Comparison of ENCODE assay signal across 15 mouse cellular contexts in the genomic region with DNA sequence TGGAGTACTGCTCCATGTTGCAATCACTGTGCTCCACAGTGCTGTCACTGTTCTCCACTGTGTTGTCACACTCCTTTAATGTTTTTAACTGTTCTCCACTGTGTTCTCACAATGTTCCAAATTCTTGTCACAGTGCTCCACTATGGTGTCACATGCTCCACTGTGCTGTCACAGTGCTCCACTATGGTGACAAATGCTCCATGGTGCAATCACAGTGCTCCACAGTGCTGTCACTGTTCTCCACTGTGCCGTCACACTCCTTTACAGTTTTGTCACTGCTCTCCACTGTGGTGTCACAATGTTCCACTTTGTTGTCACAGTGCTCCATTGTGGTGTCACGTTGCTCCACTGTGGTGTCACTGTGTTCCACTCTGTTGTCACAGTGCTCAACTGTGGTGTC.
DNase-seq lines count a peak whose midpoint lies in the region; ATAC-seq and TF ChIP-seq lines count a peak whose summit lies in the region.
"Had no signal": no experiment of that assay in that cellular context is flagged by ENCODE, and none has a peak within 500 bp of the region (broad histone marks: within the 10 kb centered on the region; RNA-seq: fewer than 3 reads in every experiment).

No protein-coding gene starts in this region.

- no peaks in the 10 kb centered on the region for H3K27me3 ChIP-seq in hindbrain, embryonic 11.5 days (ENCODE audit: control insufficient read depth, insufficient read depth, low read length)
- H3K27me3 ChIP-seq in hindbrain, embryonic 10.5 days (ENCODE audit: insufficient read depth, poor library complexity, severe bottlenecking): no peaks in the 10 kb centered on the region
- H3K27me3 ChIP-seq in megakaryocyte, embryonic 14.5 days (replicated peaks): no peaks in the 10 kb centered on the region
- H3K27me3 ChIP-seq in embryonic facial prominence, embryonic 15.5 days: no peaks in the 10 kb centered on the region
- H3K27me3 ChIP-seq in intestine, postnatal 0 days (replicated peaks; ENCODE audit: control insufficient read depth, insufficient read depth, low read length): no peaks in the 10 kb centered on the region
- H3K27me3 ChIP-seq: neural tube, embryonic 12.5 days had no signal

- peak; percentile 50 for ATAC-seq in hindbrain, embryonic 11.5 days (ENCODE audit: low FRiP score)
- ATAC-seq in megakaryocyte, adult 5-6 weeks (ENCODE audit: poor library complexity, severe bottlenecking): no peak
- ATAC-seq in embryonic facial prominence, embryonic 15.5 days (ENCODE audit: insufficient number of reproducible peaks, low FRiP score, low TSS enrichment, low read depth): peak; percentile 27; the same call in 1 of the 2 replicates
- ATAC-seq in intestine, postnatal 0 days: 0 out of 2 replicates have a peak, but pooled peaks have one; percentile 16
- no peak for ATAC-seq in inflammation-experienced regulatory T-cells, adult 6 months

- H3K4me1 ChIP-seq in hindbrain, embryonic 11.5 days (replicated peaks; ENCODE audit: control insufficient read depth, insufficient read depth, low read length): no peaks in the 10 kb centered on the region
- no peaks in the 10 kb centered on the region for H3K4me1 ChIP-seq in hindbrain, embryonic 10.5 days (replicated peaks)
- no peaks in the 10 kb centered on the region; the same call in 1 of the 2 replicates for H3K4me1 ChIP-seq in megakaryocyte, embryonic 14.5 days
- no peaks in the 10 kb centered on the region for H3K4me1 ChIP-seq in embryonic facial prominence, embryonic 15.5 days
- H3K4me1 ChIP-seq in intestine, postnatal 0 days (replicated peaks; ENCODE audit: control insufficient read depth, insufficient read depth, low read length): no peaks in the 10 kb centered on the region
- H3K4me1 ChIP-seq: neural tube, embryonic 12.5 days had no signal

- H3K4me3 ChIP-seq in hindbrain, embryonic 11.5 days (ENCODE audit: low read depth, low read length): no peak overlapping the region
- H3K4me3 ChIP-seq in hindbrain, embryonic 10.5 days: no peak overlapping the region
- peak overlapping the region; percentile 3 for H3K4me3 ChIP-seq in megakaryocyte, embryonic 14.5 days (replicated peaks)
- H3K4me3 ChIP-seq in embryonic facial prominence, embryonic 15.5 days (replicated peaks): no peak overlapping the region
- H3K4me3 ChIP-seq in intestine, postnatal 0 days (ENCODE audit: low read depth, low read length): no peak overlapping the region
- H3K4me3 ChIP-seq: neural tube, embryonic 12.5 days had no signal

- no peak overlapping the region for H3K4me2 ChIP-seq in hindbrain, embryonic 11.5 days (replicated peaks; ENCODE audit: low read depth, low read length)
- H3K4me2 ChIP-seq in embryonic facial prominence, embryonic 15.5 days (replicated peaks): no peak overlapping the region
- H3K4me2 ChIP-seq in intestine, postnatal 0 days (replicated peaks; ENCODE audit: low read depth): no peak overlapping the region
- H3K4me2 ChIP-seq: neural tube, embryonic 12.5 days had no signal

- peaks cover 54% of the 10 kb centered on the region for H3K9me3 ChIP-seq in hindbrain, embryonic 11.5 days (ENCODE audit: control insufficient read depth, low read length)
- peaks cover 63% of the 10 kb centered on the region for H3K9me3 ChIP-seq in hindbrain, embryonic 10.5 days
- peaks cover 61% of the 10 kb centered on the region for H3K9me3 ChIP-seq in megakaryocyte, embryonic 14.5 days
- H3K9me3 ChIP-seq in embryonic facial prominence, embryonic 15.5 days (replicated peaks): peaks cover 55% of the 10 kb centered on the region
- H3K9me3 ChIP-seq in intestine, postnatal 0 days (ENCODE audit: control insufficient read depth): peaks cover 23% of the 10 kb centered on the region

- H3K36me3 ChIP-seq in hindbrain, embryonic 11.5 days (ENCODE audit: control insufficient read depth, insufficient read depth, low read length): no peaks in the 10 kb centered on the region
- H3K36me3 ChIP-seq in hindbrain, embryonic 10.5 days: no peaks in the 10 kb centered on the region
- no peaks in the 10 kb centered on the region for H3K36me3 ChIP-seq in megakaryocyte, embryonic 14.5 days (replicated peaks; ENCODE audit: low read length)
- H3K36me3 ChIP-seq in embryonic facial prominence, embryonic 15.5 days: no peaks in the 10 kb centered on the region
- no peaks in the 10 kb centered on the region for H3K36me3 ChIP-seq in intestine, postnatal 0 days (ENCODE audit: control insufficient read depth, insufficient read depth)

- 60% methylated on average over 2 of the region's 2 CpGs for WGBS in hindbrain, embryonic 11.5 days
- WGBS in hindbrain, embryonic 10.5 days: 45% methylated on average over 2 of the region's 2 CpGs
- WGBS in embryonic facial prominence, embryonic 15.5 days: 47% methylated on average over 2 of the region's 2 CpGs
- WGBS in intestine, postnatal 0 days: 52% methylated on average over 2 of the region's 2 CpGs

- DNase-seq in hindbrain, embryonic 11.5 days (ENCODE audit: low spot score): no peak
- DNase-seq in hindbrain, embryonic 10.5 days (ENCODE audit: low spot score): no peak
- DNase-seq: adrenal gland, postnatal 25 days; cerebellum, postnatal 25 days; gastrocnemius, postnatal 14 days; kidney, postnatal 4 days; lung, adult 2 months; retina, postnatal 1 day; thymus, adult 18-20 months had no signal

- H3K27ac ChIP-seq in hindbrain, embryonic 11.5 days (ENCODE audit: low read depth, low read length): no peak overlapping the region
- H3K27ac ChIP-seq in hindbrain, embryonic 10.5 days: no peak overlapping the region
- H3K27ac ChIP-seq in embryonic facial prominence, embryonic 15.5 days (replicated peaks): no peak overlapping the region
- no peak overlapping the region for H3K27ac ChIP-seq in intestine, postnatal 0 days (ENCODE audit: low read depth, low read length)
- H3K27ac ChIP-seq: neural tube, embryonic 12.5 days had no signal

- no peak overlapping the region for H3K9ac ChIP-seq in hindbrain, embryonic 11.5 days (ENCODE audit: low read depth, low read length)
- no peak overlapping the region for H3K9ac ChIP-seq in embryonic facial prominence, embryonic 15.5 days
- no peak overlapping the region for H3K9ac ChIP-seq in intestine, postnatal 0 days (ENCODE audit: low read depth, low read length)
- H3K9ac ChIP-seq: neural tube, embryonic 12.5 days had no signal

- no peak for TF ChIP-seq CTCF in intestine, postnatal 0 days (IDR thresholded peaks at IDR 0.05; ENCODE audit: low read depth)

Comparison
In these comparisons a context has a peak if more than half of its experiments do, and no peak if none do; other contexts are left out.
1. ATAC-seq: peak in hindbrain, embryonic 11.5 days (single experiment), embryonic facial prominence, embryonic 15.5 days (single experiment) and intestine, postnatal 0 days (single experiment); none in megakaryocyte, adult 5-6 weeks (single experiment) and inflammation-experienced regulatory T-cells, adult 6 months (single experiment).